Mouse (Mus musculus) limb, embryonic 15.5 days (tissue): ENCODE results near the gene Sv2c. TPM values are rescaled to one million over a fixed set of nuclear protein-coding genes. Genes with fewer than 3 reads are reported as not detected.
A peak's percentile ranks its signal among the peaks of the same experiment; 100 is the strongest.

Source experiments
- ATAC-seq: fragments of 200-750 bp; cut with Nextera tagmentation; 2 replicates; pipeline ENCODE4 v1.8.0; 2017; ENCODE audit warnings: low read depth, moderate TSS enrichment; ENCODE audit not compliant: insufficient number of reproducible peaks, low FRiP score, low TSS enrichment
- H3K27ac ChIP-seq: fragments of 300-500 bp; sonication (generic); 2 replicates; pipeline ENCODE4 v1.5.1; 2015; ENCODE audit warnings: moderate library complexity, mild to moderate bottlenecking, inconsistent platforms
- H3K27me3 ChIP-seq: fragments of 300-500 bp; sonication (generic); 2 replicates; pipeline ENCODE4 v1.6.1; 2015; ENCODE audit warnings: inconsistent platforms
- H3K36me3 ChIP-seq: fragments of 300-500 bp; sonication (generic); 2 replicates; pipeline ENCODE4 v1.6.1; 2015; ENCODE audit warnings: inconsistent platforms
- H3K4me1 ChIP-seq: fragments of 300-500 bp; sonication (generic); 2 replicates; pipeline ENCODE4 v1.6.1; 2015; ENCODE audit warnings: inconsistent platforms
- H3K4me2 ChIP-seq: fragments of 300-500 bp; sonication (generic); 2 replicates; pipeline ENCODE4 v1.6.1; 2015; ENCODE audit warnings: mild to moderate bottlenecking, inconsistent platforms
- H3K4me3 ChIP-seq: fragments of 300-500 bp; sonication (generic); 2 replicates; pipeline ENCODE4 v1.5.1; 2015; ENCODE audit warnings: mild to moderate bottlenecking, inconsistent platforms
- H3K9ac ChIP-seq: fragments of 300-500 bp; sonication (generic); 2 replicates; pipeline ENCODE4 v1.6.1; 2015; ENCODE audit warnings: inconsistent platforms
- H3K9me3 ChIP-seq: fragments of 300-500 bp; sonication (generic); 2 replicates; pipeline ENCODE4 v1.6.1; 2016; ENCODE audit warnings: inconsistent platforms
- WGBS: fragments of 180-500 bp; shearing (Covaris S2); methylation state at CpG from one replicate; pipeline ENCODE4 v1.1.7; 2015; 5-methylcytosine and 5-hydroxymethylcytosine counted together
- polyA plus RNA-seq: library from polyadenylated mRNA; unstranded; fragments of >200 nt; fragmentation: Nextera tagmentation; extraction: Ambion mirVana; gene quantifications from 2 replicates; pipeline ENCODE4 v1.2.1, GENCODE M21; 2015

Gene Sv2c
- polyA plus RNA-seq, result 1.3 and 1.5 TPM in 2 replicates

GRCm38 (mm10) chr13:96132401-96132816 lies at the start of gene Sv2c:
Gene Sv2c, minus strand, starts transcription at chr13:96132577.
- 0 out of 2 replicates have a peak within 1 kb of the TSS, but pooled peaks have one; percentile 5 for H3K9ac ChIP-seq
- no peaks in the 10 kb centered on the region for H3K9me3 ChIP-seq
- peaks cover 32% of the 10 kb centered on the region for H3K4me1 ChIP-seq
- no peaks in the 10 kb centered on the region for H3K36me3 ChIP-seq
- peaks cover 72% of the 10 kb centered on the region for H3K27me3 ChIP-seq
- H3K27ac ChIP-seq, result no peak within 1 kb of the TSS
- WGBS, result under 1% methylated on average over 43 of the region's 44 CpGs
- peak within 1 kb of the TSS; percentile 49 for H3K4me3 ChIP-seq
- ATAC-seq, result no peak
- peak within 1 kb of the TSS; percentile 93 for H3K4me2 ChIP-seq

GRCm38 (mm10) chr13:96180671-96181161 lies 48.3 kb upstream of the Sv2c start:
- Histone ChIP-seq H3K27me3 (no peaks in the 10 kb centered on the region), H3K36me3 (no peaks in the 10 kb centered on the region), H3K9me3 (no peaks in the 10 kb centered on the region), H3K27ac (no peak overlapping the region), H3K9ac (no peak overlapping the region), H3K4me1 (0 out of 2 replicates have a peak, but pooled peaks cover 2% of the 10 kb centered on the region), H3K4me3 (no peak overlapping the region), H3K4me2 (no peak overlapping the region)
- WGBS, result 57% methylated on average over 13 of the region's 13 CpGs
- no peak for ATAC-seq

- Histone ChIP-seq H3K36me3 (no peaks in the 10 kb centered on the region), H3K9me3 (no peaks in the 10 kb centered on the region), H3K27ac (no peak overlapping the region), H3K9ac (no peak overlapping the region), H3K27me3 (no peaks in the 10 kb centered on the region), H3K4me1 (peaks cover 8% of the 10 kb centered on the region; the same call in 1 of the 2 replicates), H3K4me2 (no peak overlapping the region), H3K4me3 (no peak overlapping the region)
- no peak; the same call in 1 of the 2 replicates for ATAC-seq
- 13% methylated on average over 8 of the region's 8 CpGs for WGBS
These were observed 43.3 kb upstream of the Sv2c start for GRCm38 (mm10) chr13:96175591-96176212.

DNA sequence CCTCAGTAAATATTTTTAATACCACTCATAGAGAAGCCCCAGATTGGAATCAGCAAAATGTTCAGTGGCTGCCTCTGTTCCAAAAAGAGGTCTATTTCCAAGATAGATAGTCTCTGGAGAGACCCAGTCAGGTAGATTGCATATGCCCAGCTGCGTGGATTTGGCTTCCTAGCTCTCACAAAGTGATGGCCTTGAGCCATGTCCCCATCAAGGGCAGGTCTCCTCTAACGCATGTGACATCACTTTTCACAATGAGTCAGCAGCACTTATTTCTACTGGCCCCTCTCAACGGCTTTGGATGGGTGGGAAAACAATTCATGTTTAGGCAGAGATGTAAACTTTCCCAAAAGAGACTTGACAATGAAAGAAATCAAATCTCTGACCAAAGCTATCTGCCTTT lies 41.3 kb upstream of the Sv2c start:
- H3K27me3 ChIP-seq, result no peaks in the 10 kb centered on the region
- no peaks in the 10 kb centered on the region for H3K36me3 ChIP-seq
- no peak overlapping the region for H3K9ac ChIP-seq
- peaks cover 14% of the 10 kb centered on the region; the same call in 1 of the 2 replicates for H3K4me1 ChIP-seq
- no peak overlapping the region for H3K27ac ChIP-seq
- H3K9me3 ChIP-seq, result no peaks in the 10 kb centered on the region
- no peak for ATAC-seq
- no peak overlapping the region for H3K4me3 ChIP-seq
- no peak overlapping the region for H3K4me2 ChIP-seq
- WGBS, result 41% methylated on average over 3 of the region's 3 CpGs

DNA sequence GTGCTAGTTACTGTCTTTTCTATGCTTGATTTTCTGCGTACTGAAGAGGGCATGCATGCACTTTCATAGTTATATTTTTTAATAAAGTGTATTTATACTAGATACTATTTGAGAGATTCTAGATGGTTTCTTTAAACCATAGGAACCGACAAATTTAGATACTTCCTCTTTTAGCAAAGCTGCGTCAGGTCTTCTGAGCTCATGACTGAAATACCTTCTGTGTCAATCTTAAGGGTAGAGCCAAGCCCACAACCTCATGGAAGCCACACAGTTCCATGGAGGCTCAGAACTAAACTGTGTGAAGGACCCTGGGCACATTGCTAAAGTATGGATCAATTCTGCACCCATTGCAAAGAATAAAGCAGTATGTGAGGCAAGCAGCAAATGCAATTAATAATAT lies 39.9 kb upstream of the Sv2c start:
- H3K27ac ChIP-seq, result no peak overlapping the region
- ATAC-seq, result no peak
- peaks cover 16% of the 10 kb centered on the region; the same call in 1 of the 2 replicates for H3K4me1 ChIP-seq
- H3K4me3 ChIP-seq, result no peak overlapping the region
- 94% methylated on average over 3 of the region's 3 CpGs for WGBS
- H3K9ac ChIP-seq, result no peak overlapping the region
- no peaks in the 10 kb centered on the region for H3K9me3 ChIP-seq
- no peak overlapping the region for H3K4me2 ChIP-seq
- no peaks in the 10 kb centered on the region for H3K36me3 ChIP-seq
- no peaks in the 10 kb centered on the region for H3K27me3 ChIP-seq

GRCm38 (mm10) chr13:96168991-96169665 lies 36.8 kb upstream of the Sv2c start:
- Histone ChIP-seq H3K9ac (no peak overlapping the region), H3K4me3 (peak overlapping the region; percentile 19), H3K27me3 (no peaks in the 10 kb centered on the region), H3K36me3 (no peaks in the 10 kb centered on the region), H3K9me3 (no peaks in the 10 kb centered on the region), H3K27ac (peak overlapping the region; percentile 69), H3K4me1 (peaks cover 11% of the 10 kb centered on the region; the same call in 1 of the 2 replicates), H3K4me2 (peak overlapping the region; percentile 40)
- no peak for ATAC-seq
- WGBS, result 29% methylated on average over 11 of the region's 11 CpGs

GRCm38 (mm10) chr13:96166593-96166992 lies 34.2 kb upstream of the Sv2c start:
- Histone ChIP-seq H3K27me3 (no peaks in the 10 kb centered on the region), H3K9ac (no peak overlapping the region)
- 73% methylated on average over 2 of the region's 2 CpGs for WGBS

DNA sequence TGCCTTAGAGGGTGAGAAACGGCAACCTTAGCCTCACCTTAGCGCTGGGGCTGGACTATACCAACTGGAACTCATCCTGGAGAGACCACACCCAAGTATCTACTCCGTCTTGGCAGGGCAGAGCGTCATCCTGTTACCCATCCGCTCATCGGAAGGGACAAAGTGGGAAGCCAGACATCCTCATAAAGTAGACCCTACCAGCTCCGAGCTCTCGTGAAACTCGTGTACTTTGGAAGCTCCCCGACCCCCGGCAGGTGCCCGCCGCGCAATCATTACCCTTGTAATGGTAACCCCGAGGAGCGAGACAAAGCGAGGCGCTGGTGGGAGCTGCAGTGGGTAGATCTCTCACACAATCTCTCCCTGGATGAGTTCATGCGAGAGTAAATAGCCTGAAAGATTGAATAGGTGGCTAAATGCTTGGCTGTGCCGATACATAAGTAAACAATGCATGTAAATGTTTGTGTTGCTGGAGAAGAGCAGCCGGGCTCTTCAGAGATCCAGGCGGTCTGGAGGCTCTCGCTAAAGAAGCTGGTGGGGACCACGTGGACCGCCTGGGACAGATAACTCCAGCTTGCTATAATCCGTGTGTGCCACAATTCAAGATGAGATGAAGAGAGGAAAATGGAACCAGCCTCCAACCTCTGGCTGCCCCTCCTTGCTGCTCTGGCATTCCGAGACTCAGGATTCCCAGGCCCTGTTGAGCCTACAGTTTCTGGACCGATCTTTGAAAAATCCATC lies 1.2 kb upstream of the Sv2c start:
- Histone ChIP-seq H3K36me3 (no peaks in the 10 kb centered on the region), H3K27ac (no peak overlapping the region), H3K9me3 (no peaks in the 10 kb centered on the region), H3K27me3 (peaks cover 67% of the 10 kb centered on the region), H3K4me2 (peak overlapping the region; percentile 93), H3K4me1 (peaks cover 32% of the 10 kb centered on the region), H3K9ac (no peak overlapping the region), H3K4me3 (peak overlapping the region; percentile 49)
- no peak for ATAC-seq
- WGBS, result 4% methylated on average over 28 of the region's 28 CpGs

More at GRCm38 (mm10) chr13:96166593-96166992, 34.2 kb upstream of the Sv2c start:
- H3K4me2 ChIP-seq, result no peak overlapping the region
- H3K9me3 ChIP-seq, result no peaks in the 10 kb centered on the region
- peaks cover 8% of the 10 kb centered on the region; the same call in 1 of the 2 replicates for H3K4me1 ChIP-seq
- no peaks in the 10 kb centered on the region for H3K36me3 ChIP-seq
- H3K4me3 ChIP-seq, result no peak overlapping the region
- no peak overlapping the region for H3K27ac ChIP-seq
- no peak for ATAC-seq

DNA sequence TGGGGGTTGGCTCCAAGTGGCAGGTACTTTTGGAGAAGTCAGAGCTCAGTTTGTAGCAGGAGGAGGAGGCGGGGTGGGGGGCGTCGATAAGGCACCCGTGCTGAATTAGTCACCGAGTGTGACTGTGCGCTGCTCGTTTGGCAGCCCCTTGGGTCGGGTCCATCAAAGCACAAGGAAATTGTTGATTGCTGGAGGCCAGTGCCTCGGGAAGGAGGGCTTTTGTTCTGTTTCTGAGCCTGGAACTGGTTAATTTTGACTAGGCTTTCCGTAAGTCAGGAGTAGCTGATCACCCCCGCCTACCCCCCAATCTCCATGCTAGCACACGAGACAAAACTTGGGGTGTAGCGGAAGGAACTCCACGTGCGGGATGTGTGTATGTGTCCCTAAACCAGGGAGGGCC lies 456 bp upstream of the Sv2c start:
- H3K4me1 ChIP-seq, result peaks cover 32% of the 10 kb centered on the region
- H3K27me3 ChIP-seq, result peaks cover 68% of the 10 kb centered on the region
- H3K9me3 ChIP-seq, result no peaks in the 10 kb centered on the region
- no peak for ATAC-seq
- no peak overlapping the region for H3K9ac ChIP-seq
- H3K27ac ChIP-seq, result no peak overlapping the region
- H3K36me3 ChIP-seq, result no peaks in the 10 kb centered on the region
- peak overlapping the region; percentile 49 for H3K4me3 ChIP-seq
- peak overlapping the region; percentile 93 for H3K4me2 ChIP-seq
- WGBS, result under 1% methylated on average over 15 of the region's 15 CpGs

- Histone ChIP-seq H3K36me3 (no peaks in the 10 kb centered on the region), H3K4me1 (peaks cover 32% of the 10 kb centered on the region), H3K27ac (no peak overlapping the region), H3K4me3 (peak overlapping the region; percentile 49), H3K9ac (0 out of 2 replicates have a peak overlapping the region, but pooled peaks have one; percentile 5), H3K9me3 (no peaks in the 10 kb centered on the region), H3K4me2 (peak overlapping the region; percentile 93), H3K27me3 (peaks cover 76% of the 10 kb centered on the region)
- WGBS, result 2% methylated on average over 19 of the region's 19 CpGs
- ATAC-seq, result no peak
These were observed 466 bp downstream of the Sv2c start for GRCm38 (mm10) chr13:96131911-96132310.

DNA sequence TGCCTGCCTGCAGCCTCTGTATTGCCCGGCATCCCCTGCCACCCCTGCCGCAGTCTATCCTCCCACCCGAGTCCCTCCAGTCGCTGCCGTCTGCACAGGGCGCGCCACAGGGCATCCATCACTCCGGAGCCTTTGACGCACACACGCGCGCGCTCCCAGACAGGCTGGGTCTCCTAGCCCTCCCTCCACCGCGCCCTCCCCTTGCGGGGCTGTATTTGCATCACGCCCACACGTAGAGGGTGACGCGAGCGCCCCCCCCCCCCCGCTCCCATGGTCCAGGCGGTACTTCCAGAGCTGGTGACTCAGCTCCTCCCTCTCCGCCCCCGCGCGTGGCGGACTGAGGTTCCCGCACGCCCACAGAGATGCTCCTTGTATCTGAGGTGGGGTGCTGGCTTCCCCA lies 1.3 kb downstream of the Sv2c start:
- peak; percentile 65 for ATAC-seq
- peaks cover 76% of the 10 kb centered on the region for H3K27me3 ChIP-seq
- H3K4me3 ChIP-seq, result peak overlapping the region; percentile 49
- no peak overlapping the region for H3K9ac ChIP-seq
- H3K4me2 ChIP-seq, result peak overlapping the region; percentile 93
- H3K9me3 ChIP-seq, result no peaks in the 10 kb centered on the region
- H3K4me1 ChIP-seq, result peaks cover 32% of the 10 kb centered on the region
- no peaks in the 10 kb centered on the region for H3K36me3 ChIP-seq
- H3K27ac ChIP-seq, result no peak overlapping the region
- under 1% methylated on average over 27 of the region's 30 CpGs for WGBS
